Mouse (Mus musculus) kidney, adult 9 months (tissue): ENCODE measurements around the gene Smim1.

Experiments
- DNase-seq: peaks from one replicate; pipeline ENCODE4 v3.0.0; 2022

Gene Smim1

GRCm38 (mm10) chr4:154019571-154019970 is 6.5 kb downstream of the Smim1 start:
- DNase-seq: peak; percentile 88

GRCm38 (mm10) chr4:154015476-154015875 is 10.6 kb downstream of the Smim1 start:
- peak; percentile 64 for DNase-seq

GRCm38 (mm10) chr4:154012132-154012882 is 13.7 kb downstream of the Smim1 start:
- no peak for DNase-seq

GRCm38 (mm10) chr4:154011646-154012089 is 14.4 kb downstream of the Smim1 start, which contains the start of gene Lrrc47:
Gene Lrrc47, plus strand, starts transcription at chr4:154011731.
- peak; percentile 85 for DNase-seq

- no peak for DNase-seq
Observed at GRCm38 (mm10) chr4:154010907-154011645, 15.0 kb downstream of the Smim1 start.

GRCm38 (mm10) chr4:154007759-154008158 is 18.3 kb downstream of the Smim1 start:
- no peak for DNase-seq

- DNase-seq: no peak
Observed at GRCm38 (mm10) chr4:154006264-154006663, 19.8 kb downstream of the Smim1 start.

GRCm38 (mm10) chr4:154005488-154005887 is 20.5 kb downstream of the Smim1 start:
- DNase-seq: no peak

GRCm38 (mm10) chr4:153993505-153993904 is 32.5 kb downstream of the Smim1 start:
- no peak for DNase-seq

- no peak for DNase-seq
Observed at GRCm38 (mm10) chr4:153992715-153993114, 33.3 kb downstream of the Smim1 start.

GRCm38 (mm10) chr4:153980470-153980869 is 45.6 kb downstream of the Smim1 start:
- DNase-seq: no peak

GRCm38 (mm10) chr4:153979243-153979642 is 46.8 kb downstream of the Smim1 start:
- DNase-seq: no peak

- DNase-seq: no peak
Observed at GRCm38 (mm10) chr4:153975768-153976167, 50.3 kb downstream of the Smim1 start.

GRCm38 (mm10) chr4:153975292-153975662 is 50.8 kb downstream of the Smim1 start:
- no peak for DNase-seq

GRCm38 (mm10) chr4:153974431-153975291 is 51.4 kb downstream of the Smim1 start, which contains the start of the genes Dffb and Cep104:
Gene Dffb, minus strand, starts transcription at chr4:153975126.
Gene Cep104, plus strand, starts transcription at chr4:153975194.
- DNase-seq: peak; percentile 96
